Mouse (Mus musculus) bone marrow, adult 2 months (tissue): ENCODE results near the gene Gm21985.

Experiments used
- CTCF ChIP-seq: fragments of 200-500 bp; IDR thresholded peaks from 2 replicates; pipeline ENCODE4 v1.5.1; 2011; ENCODE audit warnings: low read length, control low read depth; ENCODE audit not compliant: control insufficient read depth, insufficient read depth
- POLR2A ChIP-seq: fragments of 200-500 bp; IDR thresholded peaks from 2 replicates; pipeline ENCODE4 v1.6.1; 2011; ENCODE audit warnings: low read depth, mild to moderate bottlenecking, control low read depth, low read length, borderline replicate concordance; ENCODE audit not compliant: control insufficient read depth

GRCm38 (mm10) chr2:112239212-112239934, 26.7 kb upstream of the Gm21985 start, which contains the start of gene Lpcat4:
- TF ChIP-seq POLR2A (peak; percentile 44; the same call in 1 of the 2 replicates), CTCF (peak; percentile 85)
